Mouse (Mus musculus) left cerebral cortex, adult 8-10 months (tissue): ENCODE data around the gene Cldn22. TPM values are rescaled to one million over a fixed set of nuclear protein-coding genes. Genes with fewer than 3 reads are reported as not detected.

Experiments used
- DNase-seq, 2 experiments: peaks; one replicate each; pipeline ENCODE4 v3.0.0; 2022; ENCODE audit warnings: low spot score in 2 of 2
- total RNA-seq, 4 experiments: library from RNA; stranded (reverse); gene quantifications; 2 replicates each; pipeline ENCODE4 v1.2.4; 2022

The Cldn22 gene
- total RNA-seq, 4 experiments from 2014 or later, result 0.39 to 2.4 (median 1.5) TPM

DNA sequence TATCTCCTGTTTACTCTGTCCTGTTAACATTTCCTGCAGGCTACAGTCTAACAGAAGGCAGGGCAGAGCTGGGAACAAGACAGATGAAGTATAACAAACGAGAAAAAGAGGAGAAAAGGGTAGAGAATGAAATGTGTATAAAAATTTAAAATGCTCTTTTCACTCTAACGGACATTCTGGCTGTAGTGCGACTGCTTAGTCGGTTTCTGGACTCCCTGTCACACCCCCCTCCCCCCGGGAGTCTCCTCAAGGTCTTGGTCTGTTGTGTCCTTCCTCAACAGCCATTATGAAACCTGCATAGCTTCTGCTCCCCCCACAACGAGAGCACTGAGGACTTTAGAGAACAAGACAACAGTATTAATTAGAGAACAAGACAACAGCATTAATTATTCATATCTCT, 8.3 kb downstream of the Cldn22 start:
- no peak for DNase-seq

DNA sequence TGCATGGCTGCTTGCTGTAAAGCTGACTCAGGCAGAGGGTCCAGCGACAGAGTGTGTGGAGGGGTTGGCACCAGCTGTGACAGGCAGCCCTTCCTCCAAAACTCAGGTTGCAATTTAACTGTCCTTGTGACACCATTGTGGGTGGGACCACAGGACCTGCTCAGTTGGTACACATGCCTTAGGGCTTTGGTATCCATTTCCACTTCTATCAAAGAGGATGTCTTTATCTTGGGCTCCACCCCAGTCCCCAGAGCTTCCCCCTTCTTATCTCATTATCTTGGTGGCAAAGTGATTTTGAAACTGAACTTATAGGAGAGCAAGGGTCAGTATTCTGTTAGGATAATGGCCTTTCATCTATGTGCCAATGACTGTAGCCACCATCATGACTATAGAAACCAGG, 9.7 kb downstream of the Cldn22 start:
- DNase-seq, result no peak

DNA sequence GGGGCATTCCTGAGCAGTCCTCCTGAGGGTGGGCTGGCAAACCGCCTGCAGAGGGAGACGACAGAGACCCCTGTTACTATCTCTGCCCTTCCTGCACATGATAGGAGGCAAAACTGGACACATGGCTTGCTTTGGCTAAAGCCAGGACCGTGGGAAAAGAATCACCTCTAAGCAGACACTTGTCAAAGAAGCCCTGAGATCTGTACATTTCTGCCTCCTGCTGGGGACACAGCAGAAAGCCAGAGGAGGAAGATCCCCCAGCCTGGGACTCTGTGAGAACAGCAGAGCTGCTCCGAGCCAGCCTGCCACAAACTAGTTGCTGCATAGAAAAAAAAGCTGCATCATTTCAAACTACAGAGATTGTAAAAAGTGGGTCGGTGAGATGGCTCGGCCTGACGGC, 18.8 kb downstream of the Cldn22 start:
- no peak for DNase-seq

DNA sequence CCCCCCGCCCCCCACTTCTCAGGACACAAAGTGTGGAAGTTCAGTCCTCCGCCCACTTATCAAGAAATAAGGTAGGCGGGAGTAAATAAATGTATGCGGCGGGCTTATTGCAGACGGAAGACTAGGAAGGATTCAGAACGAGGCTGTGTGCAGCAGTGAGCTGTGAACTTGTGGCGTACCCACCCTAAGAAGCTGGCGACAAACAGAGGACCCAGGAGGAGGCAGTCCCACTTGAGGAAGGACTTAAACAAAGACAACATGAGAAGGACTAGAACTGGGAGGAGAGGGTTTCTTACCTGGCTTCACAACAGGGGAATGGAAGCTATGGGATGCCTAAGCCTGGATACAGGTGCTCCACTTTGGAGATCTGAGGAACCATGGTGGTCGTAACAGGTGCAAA, 19.4 kb downstream of the Cldn22 start:
- no peak for DNase-seq

DNA sequence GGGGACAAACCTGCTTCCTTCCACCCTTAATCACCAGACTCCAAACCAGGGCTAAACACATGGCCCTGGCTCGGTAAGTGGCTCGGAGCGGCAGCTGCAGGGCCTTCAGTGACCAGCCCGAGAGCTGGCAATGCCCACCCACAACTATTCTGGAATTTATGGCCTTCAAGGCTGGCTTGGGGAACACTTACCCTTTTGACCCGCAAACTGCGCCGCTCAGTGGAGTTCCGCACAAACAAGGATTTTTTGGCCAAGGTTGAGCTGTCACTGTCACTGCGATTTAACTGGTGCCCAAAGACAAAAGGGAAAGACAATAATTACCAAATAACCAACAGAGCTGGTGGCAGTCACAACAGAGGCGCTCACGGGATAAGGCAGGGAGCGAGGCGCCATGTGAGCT, 21.7 kb downstream of the Cldn22 start:
- DNase-seq, result no peak

DNA sequence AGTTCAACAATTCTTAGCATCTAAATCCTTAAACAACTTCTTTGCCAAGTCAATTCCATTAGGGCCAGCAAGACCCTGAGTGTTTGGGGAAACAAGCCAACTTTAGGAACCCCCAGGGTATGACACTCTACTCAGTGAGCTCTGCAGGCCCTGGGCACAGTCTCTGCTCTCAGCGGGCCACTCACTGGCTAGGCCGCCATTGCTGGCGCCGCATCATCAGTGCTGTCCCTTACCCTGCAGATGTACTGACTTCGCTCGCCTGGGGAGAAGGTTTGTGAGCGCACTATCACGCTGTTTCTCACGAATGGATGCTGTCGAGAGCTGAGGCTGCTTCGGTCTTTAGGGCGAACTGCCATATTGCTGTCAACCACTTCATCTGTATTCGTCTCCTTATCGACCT, 22.9 kb downstream of the Cldn22 start:
- no peak for DNase-seq

DNA sequence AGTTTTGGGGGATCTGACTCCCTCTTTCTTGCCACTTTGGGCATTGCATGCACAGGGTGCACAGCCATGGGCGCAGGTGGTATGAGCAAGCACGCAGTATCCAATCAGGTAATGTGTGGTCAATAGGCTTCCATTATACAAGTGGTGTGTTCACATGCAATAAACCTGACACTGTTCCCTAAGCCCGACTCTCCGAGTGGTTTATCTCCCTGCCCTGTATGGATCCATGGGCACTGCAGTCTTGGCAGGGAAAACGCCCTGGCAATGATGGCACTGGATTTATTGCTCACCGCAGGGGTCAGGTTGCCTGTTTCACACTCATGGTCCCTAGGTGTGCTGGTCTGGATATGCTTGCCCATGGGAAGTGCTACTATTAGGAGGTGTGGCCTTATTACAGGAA, 23.6 kb downstream of the Cldn22 start:
- no peak for DNase-seq

DNA sequence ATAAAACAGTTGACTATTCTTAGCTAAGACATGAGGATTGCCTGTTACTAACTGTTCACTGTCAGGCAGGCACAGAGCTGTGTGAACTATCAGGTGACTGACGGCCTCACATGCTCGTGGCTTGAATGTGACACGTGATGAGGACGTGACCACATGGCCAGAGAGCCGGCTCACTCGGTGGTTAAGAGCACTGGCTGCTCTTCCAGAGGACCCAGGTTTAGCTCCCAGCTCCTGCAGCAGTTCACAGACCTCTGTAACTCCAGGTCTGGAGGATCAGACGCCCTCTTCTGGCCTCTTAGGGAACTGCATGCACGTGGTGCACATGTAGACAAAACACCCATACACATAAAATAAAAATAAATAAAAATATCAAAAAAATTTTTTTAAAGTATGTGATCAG, 25.6 kb downstream of the Cldn22 start:
- no peak for DNase-seq

DNA sequence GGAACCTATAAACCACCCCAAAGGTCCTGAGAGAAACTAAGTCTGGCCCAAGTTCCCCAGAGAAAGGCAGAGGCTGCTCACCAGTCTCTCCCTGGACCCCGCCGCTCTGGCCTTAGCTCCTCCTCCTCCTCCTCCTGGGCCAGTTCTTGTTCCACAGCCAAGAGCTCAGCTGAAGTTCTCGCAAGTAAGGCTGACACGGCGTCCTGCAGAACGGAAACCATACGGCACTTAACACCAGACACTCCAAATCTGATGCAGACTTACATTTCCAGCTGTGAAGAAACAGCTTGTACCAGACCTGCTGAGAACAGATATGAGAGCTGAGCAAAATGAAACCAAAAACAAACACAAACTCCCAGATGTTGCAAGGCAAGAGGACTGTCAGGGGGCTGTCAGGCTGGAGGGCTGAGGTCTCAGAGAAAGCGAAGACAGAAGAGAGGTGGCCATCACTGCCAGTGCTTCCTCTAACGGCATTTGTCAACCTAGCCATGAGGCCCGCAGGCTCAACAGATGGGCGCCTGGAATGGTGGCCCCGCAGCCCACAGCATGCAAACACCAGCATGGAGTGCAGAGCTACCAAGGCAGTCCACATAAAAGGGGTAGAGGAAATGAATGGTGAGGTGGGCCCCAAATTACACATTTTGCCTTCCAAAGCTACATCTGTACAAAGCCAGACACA, 27.7 kb downstream of the Cldn22 start:
- DNase-seq, result no peak

DNA sequence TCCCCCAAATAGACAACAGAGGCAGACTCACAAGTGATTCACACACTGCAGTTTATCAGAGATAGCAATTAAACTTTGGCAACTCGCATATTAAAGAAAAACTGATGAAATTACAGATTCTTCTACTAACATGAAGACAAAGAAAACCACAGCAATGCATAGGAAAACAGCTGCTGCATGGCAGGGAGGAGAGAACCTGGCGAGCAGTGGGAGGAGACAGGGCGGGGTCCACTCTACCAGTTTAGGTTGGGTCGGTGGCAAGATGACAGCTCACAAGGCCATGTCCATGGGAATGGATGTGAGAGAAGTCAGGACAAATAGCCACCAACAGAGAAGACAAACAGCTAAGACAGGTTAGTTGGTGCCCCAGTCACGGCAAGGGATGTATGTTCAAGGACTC, 28.5 kb downstream of the Cldn22 start:
- no peak for DNase-seq

DNA sequence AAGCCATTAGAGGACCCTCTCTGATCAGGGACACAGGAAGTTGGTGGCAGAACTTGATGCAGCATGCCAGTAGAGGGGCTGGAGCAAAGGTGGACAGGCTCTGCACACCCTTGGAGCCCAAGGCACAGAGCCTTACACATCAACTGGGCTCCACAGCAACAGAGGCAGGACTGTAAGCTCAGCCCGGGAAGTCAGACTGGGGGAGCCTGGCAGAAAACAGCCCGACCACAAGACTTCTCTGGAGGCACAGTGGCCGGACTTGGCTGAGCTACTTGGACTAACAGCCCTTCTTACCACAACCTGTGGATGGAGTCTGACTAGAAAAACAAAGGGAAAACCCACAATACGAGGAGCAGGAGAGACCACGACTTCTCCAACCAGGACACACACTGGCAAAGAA, 29.1 kb downstream of the Cldn22 start:
- DNase-seq, result no peak

DNA sequence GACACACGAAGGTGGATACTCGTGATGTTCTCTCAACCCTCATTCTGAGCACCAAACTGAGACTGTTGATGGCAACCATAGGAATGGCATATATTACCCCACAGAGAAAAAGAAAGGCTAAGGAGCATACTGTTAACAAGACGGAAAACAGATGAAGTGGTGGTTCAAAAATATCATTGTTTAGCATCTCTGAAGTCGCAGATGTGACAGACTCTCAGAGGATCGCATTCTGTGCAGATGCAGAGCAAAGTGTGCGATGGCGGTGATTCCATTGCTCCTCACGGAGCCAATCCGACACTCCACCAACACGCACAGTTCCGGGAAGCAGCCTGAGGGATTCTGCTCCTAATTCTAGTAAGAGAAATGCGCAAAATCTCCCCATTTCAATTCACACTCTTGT, 35.0 kb downstream of the Cldn22 start:
- DNase-seq, result peak in 1 of 2 experiments; percentile 41

DNA sequence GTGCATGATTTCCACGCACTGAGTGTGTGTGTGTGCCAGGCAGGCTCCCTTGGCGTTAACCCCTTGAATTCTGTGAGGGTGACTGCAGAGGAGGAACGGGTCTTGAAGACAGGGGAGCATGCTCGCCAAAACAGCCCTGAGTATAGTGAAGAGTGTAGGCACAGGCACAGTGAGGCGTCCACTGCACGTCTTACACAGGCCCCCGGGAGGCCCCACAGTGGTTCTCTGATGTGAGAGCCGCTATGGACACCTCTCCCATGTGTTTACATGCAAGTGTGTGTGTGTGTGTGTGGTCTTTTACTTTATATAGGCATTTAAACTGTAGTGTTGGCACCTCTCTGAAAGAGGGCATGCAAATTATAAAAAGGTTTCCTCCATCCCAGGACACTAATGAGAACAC, 42.3 kb downstream of the Cldn22 start:
- DNase-seq, result no peak

DNA sequence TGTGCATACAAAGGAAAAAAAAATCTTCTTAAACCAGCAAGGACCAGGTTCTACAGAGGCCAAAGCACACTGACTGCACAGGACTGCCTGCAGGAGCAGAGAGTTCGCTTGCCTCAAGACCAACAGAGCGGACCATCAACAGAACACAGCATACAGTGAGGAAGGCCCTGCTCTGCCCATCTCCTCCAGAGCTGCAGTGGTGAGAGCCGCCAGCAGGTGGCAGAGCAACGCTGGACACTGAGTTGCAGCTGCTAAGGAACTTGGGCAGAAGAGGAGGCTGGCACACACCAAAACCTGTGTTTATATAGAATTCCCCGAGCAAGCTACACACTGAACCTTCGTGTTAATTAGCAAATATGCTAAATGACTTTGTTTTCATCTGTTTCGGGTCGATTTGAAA, 42.8 kb downstream of the Cldn22 start:
- DNase-seq, result peak; percentile 55 to 92

DNA sequence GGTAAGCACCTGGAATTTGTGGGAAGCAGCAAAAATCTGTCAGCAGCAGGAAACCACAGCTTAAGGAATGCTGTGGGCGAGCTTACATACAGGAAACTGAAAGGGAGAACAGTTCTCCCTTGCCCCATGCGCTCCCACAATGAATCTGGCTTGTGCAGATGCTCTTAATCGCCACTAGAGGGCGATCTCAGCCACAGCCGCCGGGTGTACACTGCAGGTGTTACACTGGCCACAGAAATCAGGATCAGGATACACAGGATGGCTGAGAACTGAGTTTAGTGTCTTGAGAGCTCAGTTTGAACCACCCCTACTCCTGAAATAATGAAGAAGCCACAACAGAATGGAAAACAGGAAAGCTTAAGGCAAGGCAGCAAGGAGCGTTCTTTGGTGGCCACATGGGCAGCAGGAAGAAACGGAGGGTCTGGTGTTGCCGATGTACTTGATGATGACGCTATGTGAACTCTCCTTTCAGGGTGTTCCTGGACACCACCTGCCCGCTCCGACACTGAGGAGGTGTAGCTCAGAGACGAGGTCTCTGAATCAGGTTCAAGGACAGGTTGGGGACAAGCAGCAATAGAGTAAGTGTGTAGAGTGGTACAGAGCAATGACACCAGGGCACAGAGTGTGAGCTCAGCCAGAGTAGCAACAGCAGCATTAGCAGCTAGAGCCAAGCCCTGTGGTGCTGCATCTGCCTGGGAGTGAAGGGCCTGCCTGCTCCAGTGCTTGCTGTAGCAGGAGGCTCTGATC, 48.3 kb downstream of the Cldn22 start:
- peak in 1 of 2 experiments; percentile 21 for DNase-seq

DNA sequence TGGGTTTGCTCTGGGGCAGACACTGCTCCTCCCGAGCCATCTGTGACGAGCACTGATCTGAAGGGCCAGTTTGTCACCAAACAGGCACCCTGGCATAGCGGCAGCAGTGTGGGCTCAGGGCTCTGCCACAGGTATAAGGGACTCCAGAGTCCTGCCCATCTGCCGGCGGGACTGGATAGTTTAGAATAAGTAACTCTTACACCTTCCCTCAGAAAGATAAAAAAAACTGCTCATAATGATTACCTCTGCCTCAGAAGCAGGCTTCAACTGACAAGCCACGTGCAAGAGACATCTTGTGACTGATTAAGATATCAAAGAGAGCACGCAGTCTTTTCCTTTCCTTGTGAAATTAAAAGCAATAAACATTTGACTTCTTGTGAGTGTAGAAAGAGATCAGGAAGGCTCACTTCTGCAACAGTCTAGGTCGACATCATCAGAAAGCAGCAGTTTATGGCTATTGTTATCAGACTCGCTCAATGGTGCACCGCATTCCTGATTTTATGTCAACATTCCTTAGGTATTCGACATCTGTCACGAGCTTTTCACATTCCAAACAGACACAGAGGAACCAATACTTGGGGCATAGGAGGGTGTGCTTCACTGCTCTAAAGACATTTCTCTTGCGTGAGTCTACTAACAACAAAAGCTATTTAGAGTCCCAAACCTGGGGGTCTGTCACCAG, 50.4 kb downstream of the Cldn22 start:
- no peak for DNase-seq

Other genes starting within 250 kb of the Cldn22 start
- 10 to 100 TPM; 40.3 to 50.1 (median 44.3) TPM for gene Ing2, start 148.9 kb upstream of the Cldn22 start, total RNA-seq
- gene Cdkn2aip, start 110.5 kb upstream of the Cldn22 start, total RNA-seq, result 10 to 100 TPM; 14.2 to 18.9 (median 17.7) TPM
- not detected for gene Cldn24, start 2.3 kb upstream of the Cldn22 start, total RNA-seq
- 10 to 100 TPM; 24.4 to 25.9 (median 24.8) TPM for gene Wwc2, start 166.4 kb downstream of the Cldn22 start, total RNA-seq